Mouse (Mus musculus) lung, postnatal 10 days (tissue): ENCODE measurements around the gene Pycr1.

Source experiments
- DNase-seq: peaks from one replicate; pipeline ENCODE4 v3.0.0; 2021

The Pycr1 gene

DNA sequence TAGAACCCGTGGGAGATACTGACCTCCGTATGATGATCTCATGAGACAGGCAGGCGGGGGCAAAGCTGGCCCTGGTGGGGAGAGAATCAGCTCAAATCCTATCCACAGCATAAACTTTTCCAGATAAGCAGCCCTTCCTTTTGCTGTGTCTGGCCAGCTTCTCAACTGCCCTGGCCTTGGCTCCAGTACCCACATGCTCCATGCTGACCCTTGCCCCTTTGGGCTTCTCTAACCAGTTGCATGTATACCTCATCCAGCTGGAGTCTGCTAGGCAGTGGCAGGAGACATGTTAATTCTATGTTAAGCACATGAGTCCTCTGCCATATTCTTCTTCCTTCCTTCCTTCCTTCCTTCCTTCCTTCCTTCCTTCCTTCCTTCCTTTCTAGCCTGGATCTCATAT is 11.2 kb upstream of the Pycr1 start:
- DNase-seq = no peak

DNA sequence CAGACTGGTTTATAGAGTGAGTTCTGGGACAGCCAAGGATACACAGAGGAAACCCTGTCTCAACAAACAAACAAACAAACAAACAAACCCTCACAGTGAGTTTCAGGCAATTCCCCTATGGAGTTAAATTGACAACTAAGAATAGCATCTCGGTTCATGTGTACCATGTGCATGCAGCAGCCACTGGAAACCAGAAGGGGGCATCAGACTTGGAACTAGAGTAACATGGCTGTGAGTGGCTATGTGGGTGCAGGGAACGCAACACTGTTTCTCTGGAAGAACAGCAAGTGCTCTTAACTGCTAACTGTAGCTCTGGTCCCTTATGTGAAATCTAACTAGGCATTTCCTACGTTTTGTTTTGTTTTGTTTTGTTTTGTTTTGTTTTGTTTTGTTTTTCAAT is 8.3 kb upstream of the Pycr1 start:
- no peak for DNase-seq

DNA sequence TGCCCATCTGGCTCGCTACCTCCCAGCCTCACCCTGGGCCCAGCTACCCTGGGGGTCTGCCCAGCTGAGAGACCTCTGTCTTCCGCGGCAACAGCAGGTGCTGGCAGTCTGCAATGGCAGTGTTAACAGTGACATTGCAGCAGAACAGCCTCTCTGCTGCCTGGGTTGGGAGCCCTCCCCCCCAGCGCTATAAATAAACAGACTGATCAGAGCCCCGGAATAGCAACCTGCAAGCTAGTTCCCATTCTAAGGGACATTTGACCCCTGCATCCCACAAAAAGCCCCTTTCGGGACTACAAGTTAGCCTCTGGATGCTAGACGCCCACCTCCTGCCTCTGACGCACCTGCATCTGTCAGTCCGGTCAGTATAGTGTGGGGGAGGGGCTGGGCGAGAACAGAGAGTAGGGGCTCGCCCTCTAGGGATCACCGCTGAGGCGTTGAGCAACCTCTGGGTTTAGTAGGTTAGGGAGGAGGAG is 4.5 kb upstream of the Pycr1 start, which contains the start of gene Myadml2:
Gene Myadml2, minus strand, starts transcription at position 158 of the 476 bp plus-strand sequence.
- no peak for DNase-seq

DNA sequence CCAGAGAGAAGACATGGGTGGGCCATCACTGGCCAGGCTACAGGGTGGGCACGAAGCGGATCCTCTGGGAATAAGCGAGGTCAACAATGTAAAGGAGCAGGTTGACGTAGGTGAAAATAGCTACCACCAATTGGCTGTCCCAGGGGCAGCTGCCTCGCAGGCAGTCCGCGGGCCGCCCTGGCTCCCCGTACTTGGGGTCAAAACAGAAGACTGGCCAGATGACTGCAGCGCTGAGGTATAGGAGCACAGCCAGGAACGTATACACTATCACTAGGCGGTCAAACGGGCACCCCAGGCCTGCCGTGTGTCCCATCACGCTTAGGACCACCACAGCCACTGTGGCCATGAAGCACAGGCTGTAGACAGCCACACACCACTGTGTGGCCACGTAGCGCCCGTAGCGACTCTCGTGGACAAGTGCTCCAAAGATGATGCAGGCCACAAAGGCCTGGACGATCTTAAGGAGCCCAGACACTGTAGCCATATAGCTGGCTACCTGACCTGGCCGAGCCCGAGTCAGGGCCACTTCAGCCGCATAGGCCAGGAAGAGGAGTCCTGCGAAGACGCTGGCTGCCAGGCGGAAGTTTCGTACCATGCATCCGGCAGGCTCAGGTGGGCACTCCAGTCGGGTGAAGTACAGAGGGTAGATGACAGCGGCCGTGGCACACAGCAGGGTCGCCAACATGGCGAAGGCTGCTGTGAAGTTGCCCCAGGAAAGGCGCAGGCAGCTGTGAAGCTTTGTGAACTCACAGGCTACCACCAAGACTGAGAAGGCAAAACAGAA is 3.7 kb upstream of the Pycr1 start:
- no peak for DNase-seq

DNA sequence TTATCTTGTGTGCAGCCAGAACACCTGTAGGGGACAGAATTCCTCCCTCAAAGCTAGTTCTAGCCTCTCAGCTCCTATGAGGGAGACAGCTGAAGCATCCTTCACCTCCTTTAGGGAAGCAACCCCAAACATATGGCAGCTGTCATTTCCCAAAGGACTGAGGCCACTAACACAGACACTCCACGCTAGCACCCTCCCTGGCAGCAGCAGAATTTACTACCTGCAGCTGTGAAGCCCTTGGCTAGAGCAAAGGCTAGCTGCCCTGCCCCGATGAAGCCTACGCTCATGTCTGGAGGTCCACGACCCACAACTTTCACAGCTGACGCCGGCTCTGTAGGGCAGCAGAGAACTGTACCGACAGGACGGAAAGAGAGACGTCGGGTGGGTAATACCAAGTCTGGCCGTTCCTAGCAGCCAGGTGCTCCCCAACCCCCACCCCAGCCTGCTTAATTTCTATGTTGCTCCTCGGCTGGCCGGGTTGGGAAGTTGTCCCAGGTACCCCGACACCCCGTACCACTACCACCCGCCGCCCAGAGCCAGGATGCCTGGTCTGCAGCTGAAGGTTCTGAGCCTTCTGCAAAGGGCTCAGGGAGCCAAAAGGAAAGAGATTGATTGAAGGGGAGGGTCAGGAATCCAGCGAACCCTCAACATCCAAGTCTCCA is 499 bp downstream of the Pycr1 start:
- DNase-seq = no peak

DNA sequence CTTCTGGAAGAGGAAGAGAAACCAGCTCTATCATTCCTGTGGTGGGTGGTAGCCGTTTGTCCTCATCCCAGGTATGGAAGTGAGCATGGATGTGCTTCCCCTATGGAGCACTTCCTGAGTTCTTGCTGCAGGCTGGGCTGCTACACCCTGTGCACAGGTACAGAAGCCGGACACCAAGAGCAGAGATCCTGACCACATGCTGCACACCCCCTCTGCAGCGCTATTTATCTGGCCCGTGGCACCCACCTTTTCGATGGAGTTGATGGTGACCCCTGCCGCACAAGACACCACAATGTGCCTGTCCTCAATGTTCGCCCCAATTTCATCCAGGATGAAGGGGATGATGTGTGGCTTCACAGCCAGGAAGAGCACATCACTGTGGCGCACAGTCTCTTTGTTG is 1.7 kb downstream of the Pycr1 start:
- DNase-seq = no peak

DNA sequence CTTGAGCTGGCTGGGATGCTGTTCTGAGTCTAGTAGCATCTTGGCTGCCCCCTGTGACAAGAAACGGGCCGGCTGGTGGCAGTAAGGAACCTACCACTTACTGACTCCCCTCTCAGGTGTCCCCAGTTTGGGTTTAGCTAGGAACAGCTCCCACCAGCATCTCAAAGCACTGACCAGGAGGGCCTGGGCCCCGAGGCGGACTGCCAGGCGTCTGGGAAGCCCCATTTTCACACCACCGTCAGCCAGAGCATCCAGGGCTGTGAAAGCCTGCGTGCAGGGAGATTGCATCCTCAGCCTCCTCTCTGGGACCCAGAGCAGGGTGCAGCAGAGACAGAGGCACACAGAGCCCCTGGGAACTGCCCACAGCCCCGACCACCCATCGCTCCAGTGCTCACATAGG is 2.3 kb downstream of the Pycr1 start:
- DNase-seq = no peak

DNA sequence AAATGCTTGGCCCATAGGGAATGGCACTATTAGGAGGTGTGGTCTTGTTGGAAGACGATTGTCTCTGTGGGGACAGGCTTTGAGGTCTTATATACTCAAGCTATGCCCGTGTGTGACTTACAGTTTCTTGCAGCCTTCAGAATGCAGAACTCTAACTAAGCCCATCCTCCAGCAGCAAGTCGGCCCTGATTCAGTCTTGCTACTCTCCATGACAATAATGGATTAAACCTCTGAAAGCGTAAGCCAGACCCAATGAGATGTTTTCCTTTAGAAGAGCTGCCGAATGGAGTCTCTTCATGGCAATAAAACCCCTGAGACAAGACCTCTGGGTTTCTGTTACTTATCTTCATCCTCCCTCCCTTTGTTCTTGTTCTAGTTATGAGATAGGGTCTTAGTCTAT is 8.8 kb downstream of the Pycr1 start:
- DNase-seq = no peak

DNA sequence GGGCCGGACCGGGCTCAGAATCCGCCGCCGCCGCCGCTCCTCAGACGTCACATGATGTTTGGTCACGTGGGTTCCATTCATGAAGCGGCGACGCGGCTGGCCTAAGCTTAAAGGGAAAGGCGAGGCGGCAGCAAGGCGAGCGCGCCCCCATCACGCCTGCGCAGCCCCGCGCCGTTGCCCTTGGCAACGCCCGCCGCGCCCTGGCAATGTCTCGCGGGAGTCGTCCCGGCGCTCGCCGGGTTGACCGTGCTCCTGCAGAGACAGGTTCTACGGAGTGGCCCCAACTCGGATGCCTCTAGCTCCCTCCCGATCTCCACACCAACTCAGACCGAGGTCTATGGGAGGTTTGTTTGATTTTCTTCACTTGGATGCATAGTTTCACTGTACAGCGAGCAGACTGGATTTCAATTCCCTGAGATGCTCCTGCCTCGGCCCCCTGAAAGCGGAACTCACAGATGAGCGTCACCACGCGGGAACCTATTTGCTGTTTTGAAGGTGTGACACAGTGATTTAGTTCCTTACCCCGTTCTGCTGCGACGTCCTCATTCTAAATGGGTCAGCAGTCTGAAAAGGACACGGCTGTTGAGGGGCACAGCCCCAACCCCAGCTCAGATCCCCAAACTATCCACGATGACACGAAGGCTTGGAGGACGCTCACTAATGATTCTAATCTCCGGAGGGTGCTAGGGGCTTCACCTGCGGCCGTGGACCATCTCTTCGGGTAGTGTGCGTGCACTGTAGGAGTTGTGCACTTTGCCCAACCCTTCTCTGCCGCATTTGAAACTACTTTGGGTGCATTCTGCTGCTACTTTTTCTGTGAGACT is 9.8 kb downstream of the Pycr1 start, which contains the start of gene Mafg:
Gene Mafg, minus strand, starts transcription at position 81 of the 824 bp plus-strand sequence.
- peak; percentile 96 for DNase-seq

DNA sequence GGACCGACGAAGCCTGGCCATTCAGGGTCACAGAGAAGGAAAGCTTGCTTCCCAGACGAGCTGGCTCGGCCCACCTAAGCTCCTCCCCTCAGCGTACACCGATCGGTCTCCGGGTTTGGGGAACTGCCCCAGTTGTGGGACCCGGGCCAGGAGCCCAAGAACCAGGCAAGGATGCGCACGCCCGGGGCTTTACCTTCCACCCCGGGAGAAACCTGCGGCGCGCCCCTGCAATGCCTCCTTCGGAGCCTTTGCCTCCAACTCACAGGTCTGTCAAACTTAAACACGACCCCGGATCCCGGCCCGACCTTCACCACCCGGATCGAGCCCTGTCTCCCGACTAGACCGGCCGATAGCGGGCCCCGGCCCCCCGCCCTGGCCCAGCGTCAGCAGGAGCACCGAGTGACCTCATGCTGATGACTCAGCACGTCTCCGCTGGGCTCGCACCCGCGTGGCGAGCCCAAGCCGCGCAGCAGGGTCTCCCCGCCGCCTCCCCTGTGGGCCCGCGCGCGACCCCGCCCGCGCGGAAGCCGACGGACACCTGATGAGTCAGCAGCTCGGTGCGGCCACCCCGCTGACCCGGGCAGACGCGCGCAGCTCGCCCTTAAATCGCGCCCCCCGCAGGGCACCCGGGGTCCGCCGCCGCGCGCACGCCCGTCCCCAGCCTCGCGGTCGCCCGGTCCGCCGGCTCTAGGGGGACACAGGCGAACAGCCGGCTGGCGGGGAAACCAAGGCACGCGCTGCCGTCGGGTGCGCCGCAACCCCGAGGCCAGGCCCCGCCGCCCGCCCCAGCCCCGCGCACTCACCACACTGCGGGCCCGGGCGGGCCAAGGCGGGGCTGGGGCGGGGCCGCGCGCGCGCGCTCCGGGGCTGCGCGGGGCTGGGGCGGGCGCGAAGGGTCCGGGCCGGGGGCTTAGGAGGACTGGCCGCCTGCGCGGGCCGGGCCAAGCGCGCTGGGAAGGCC is 10.7 kb downstream of the Pycr1 start:
- peak; percentile 83 for DNase-seq

DNA sequence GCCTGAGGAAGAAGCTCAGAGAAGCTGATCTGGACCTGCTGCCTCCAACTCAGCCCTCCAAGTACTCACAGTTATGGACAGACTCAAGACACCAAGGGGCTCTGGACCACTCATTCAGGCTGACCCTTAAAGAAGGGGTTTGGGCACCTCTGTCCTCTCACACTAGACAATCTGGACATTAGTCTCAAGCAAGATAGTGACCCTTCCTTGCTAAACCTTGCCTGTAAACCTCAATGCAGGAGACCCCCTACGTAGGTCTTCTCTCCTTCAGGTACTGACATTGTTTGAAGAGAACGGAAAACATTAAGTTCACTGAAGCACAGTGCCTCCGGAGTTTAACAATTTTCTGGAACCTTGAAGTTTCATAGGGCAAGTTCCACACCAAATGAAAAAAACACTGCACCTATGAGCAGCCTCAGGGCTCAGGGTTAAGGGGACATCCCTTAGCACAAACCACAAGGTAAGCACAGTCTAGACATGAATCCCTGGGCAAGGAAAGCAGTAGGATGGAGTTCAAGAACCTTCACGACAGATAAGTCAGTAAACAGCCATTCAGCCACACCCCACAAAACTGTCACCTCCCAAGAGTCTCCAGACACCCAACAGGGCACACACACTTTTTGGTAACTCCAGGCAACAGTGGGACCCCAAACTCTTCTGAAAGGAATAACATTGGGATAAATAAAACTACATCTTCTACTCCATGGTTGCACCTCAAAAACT is 11.7 kb downstream of the Pycr1 start:
- DNase-seq = no peak

DNA sequence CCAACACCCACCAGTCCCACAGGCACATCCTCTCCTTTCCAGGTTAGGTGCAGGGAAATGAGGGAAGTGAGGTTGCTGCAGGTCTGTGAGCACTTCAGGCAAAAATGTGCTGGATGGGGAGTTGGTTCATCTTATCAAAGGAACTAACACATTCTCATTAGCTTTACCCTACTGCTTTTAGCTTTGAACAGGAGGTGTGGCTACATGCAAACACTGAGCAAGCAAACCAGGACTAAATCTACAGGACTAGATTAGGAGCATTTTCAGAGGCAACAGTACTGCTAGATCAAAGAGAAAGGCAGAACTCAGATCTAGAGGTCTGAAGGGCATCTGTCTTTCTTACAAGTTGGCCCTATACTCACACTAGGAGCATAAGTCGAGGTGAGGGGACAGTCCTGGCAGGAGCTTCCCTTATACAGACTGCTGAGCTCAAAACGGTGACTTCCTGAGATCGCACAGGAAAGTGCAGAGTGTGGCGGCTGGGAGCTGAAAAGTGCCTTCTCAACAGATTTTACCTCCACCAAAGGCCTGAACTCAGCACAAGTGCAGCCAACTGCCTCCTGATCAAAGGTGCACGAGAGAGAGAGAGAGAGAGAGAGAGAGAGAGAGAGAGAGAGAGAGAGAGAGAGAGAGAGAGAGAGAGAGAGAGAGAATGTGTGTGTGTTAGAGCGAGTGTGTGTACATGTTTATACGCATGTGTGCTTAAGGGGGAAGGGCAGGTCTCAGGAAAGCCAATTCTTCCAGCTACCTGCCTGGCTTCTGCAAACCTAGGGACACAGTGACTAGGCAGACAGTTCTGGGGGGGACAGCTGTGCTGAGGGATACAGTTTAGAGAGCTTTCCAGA is 12.5 kb downstream of the Pycr1 start:
- no peak for DNase-seq

DNA sequence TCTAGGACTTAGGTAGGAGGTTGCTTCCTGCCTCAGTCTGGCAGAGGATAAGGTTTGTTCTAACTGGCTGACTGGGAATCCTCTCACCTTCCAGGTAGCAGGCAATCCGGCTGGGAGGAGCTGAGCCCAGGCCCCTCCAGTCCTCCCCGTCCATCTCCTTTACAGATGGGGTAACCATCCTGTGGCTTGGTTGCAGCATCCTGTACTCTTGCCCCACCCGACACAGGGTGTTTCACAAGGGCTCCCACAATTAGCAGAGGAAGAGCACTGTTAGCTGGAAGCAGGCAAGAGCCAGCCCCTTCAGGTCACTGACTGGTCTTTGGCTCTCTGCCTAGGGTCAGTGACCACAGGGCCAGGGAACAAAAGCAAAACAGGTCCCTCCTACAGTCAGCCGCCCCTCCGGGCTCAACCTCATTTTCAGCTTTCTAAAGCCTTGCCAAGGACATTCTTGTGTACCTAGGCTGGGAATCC is 13.1 kb downstream of the Pycr1 start:
- DNase-seq = peak; percentile 71

DNA sequence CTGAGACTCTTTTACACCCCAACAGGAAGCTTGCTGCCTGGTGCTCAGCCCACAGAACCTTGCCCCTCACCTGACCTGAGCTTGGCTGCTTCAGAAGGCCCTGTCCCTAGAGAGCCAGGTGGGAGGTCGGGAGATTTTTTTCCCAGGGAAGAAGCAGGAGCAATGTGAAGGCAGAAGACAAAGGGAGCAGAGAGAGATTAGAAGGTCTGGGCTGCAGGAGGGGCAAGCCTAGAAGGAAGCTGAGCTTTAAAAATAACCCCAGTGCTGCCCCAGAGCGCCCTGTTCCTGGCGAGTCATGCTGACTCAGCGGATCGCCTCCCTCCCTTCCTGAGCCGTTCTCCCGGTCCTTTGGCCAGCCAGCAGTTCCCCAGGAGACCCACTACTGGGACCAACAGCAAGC is 13.7 kb downstream of the Pycr1 start:
- DNase-seq = peak; percentile 45

DNA sequence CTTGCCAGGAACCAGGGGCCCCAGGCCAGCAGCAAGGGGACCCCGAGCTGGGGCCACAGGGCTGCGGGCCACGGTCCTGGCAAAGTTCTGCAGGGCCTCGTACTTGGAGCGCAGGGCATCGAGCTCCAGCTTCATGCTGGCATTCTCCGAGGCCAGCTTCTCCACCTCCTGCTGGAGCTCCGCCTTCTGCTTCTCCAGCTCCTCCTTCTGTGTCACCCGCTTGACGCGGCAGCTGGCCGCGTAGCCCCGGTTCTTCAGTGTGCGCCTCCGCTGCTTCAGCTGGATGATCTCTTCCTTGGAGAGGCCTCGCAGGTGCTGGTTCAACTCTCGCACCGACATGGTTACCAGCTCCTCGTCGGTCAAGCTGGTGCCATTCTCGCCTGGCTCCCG is 14.2 kb downstream of the Pycr1 start:
- DNase-seq = peak; percentile 41

DNA sequence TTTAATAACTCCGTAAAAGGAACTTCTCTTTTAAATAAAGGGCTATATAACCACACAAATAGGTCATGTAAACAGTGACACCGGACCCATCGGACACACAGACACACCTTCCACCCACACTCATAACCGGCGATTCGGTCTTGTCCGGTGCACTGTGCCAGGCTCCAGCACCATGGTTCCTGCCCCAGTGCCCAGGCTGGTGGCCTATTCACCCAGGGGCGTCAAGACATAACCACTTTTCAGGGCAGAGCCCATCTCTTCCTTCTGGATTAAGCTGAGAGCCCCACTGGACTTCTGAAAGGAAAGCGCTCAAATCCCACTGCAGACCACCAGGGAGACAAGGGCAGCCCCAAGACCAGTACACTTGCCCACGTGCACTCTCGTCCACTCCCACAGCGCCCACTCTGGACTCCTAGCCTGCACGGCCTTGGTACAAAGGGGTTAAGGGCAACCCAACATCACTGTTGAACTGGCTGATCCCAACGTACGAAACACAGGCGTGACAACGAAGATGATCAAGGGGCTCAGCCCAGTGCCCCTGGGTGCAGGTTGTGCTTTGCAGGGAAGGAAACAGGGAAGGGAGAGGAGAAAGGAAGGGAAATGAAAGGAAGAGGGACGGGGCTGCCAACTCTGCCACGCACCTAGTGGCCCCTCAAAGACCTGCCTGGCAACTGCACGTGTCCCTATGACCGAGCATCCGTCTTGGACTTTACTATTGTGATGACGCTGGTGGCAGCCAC is 14.8 kb downstream of the Pycr1 start:
- DNase-seq = no peak

DNA sequence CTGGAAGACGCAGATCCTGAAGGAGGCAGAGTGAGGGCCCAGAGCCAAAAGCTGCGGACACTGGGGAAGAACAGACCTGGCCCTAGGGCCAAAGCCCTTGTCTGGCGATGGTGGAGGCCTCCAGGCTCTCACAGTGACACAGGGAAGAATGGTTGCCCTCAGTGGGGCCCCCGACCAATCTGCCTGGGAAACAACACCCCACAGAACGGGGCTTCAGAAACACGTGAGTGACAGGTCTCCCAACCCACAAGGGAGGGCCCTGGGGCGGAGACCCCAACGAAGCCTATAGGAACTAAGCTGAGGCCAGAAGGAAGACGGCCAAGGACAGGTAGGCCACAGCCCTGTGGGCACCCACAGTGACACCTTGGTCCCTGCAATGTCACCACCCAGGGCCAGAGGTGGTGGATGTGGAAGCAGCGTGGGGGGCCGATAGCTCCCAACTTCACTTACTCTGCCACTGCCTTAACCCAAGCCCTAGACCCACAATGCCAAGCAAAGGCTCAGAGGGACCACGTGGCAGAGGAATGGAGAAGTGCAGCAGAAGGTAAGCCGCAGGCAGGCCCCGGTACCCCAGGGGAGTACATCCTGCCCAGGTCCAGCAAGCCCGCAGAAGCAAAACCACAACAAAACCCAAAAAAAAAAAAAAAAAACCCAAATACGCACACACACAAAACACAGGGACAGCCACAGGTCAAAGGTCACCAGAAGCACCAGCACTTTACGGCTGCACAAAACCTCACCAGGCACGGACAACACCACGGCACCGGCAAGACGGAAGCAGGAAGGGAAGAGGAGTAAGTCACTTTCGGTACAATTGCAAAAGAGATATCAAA is 15.9 kb downstream of the Pycr1 start:
- DNase-seq = no peak

DNA sequence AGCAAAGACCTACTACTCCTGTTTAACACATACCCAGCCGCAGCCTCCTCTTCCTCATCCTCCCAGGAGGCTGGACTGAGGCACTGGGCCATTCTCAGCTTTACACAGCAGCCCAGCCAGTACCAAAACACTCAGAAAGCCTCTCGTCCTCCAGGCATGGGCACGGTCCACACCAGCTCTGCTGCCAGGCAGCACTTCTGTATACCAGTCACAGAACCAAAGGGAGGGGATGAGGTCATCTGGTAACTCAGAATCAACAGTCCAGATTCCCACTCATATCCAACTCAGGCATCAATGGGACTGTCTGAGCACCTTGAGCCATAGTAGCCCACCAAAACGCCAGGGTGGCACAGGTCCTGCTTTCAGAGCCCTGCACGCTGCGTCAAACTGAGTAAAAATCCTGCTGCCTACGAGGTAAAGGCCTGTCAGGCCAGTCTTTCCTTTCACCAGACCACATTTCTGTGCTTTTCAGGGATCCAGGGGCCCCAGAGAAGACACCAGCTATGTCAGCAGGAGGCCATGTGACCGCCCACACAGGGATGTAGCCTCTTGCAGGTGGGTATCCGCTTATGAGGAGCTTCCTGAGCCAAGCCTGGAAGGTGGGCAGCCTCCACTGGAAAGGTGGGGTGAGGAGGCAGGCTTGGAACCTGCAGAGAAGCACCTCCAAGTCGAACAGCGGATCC is 16.6 kb downstream of the Pycr1 start:
- DNase-seq = no peak
